ENCODE assay signal across 6 mouse cellular contexts in the genomic region with DNA sequence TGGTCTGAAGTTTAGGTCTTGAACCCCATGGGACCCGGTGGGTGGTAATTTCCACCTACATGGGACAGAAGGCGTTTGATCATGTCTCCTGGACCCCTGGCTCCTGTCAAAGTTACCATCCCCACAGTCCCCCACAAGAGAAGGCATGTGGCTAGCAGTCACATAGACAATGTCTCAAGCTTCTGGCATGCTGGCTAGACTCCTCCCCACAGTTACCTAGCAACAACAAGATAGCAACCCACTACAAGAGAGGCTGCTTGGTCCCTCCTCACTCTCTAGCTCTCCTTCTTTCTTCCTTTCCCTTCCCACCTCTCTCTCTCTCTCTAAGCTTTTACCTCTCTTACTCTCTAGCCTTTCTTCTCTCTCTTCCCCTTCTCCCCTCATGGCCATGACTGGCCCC.
A peak's percentile ranks its signal among the peaks of the same experiment; 100 is the strongest.
DNase-seq lines count a peak whose midpoint lies in the region; ATAC-seq lines count a peak whose summit lies in the region.
"Not testable (repeated sequence)": the region's sequence is repeated elsewhere in the genome, so short reads cannot be mapped to it uniquely, and the experiment has no call there.

No protein-coding gene starts in this region.

- not testable (repeated sequence) for H3K4me3 ChIP-seq in forebrain, embryonic 14.5 days (ENCODE audit: low read depth, low read length); hindbrain, embryonic 10.5 days; neural tube, embryonic 12.5 days

- H3K4me1 ChIP-seq in forebrain, embryonic 14.5 days (ENCODE audit: control insufficient read depth, insufficient read depth, low read length); neural tube, embryonic 12.5 days: not testable (repeated sequence)
- peaks cover 40% of the 10 kb centered on the region for H3K4me1 ChIP-seq in hindbrain, embryonic 10.5 days (replicated peaks)

- H3K27ac ChIP-seq in forebrain, embryonic 14.5 days (ENCODE audit: low read depth, low read length); neural tube, embryonic 12.5 days: not testable (repeated sequence)
- H3K27ac ChIP-seq in hindbrain, embryonic 10.5 days, result peak overlapping the region; percentile 59; the same call in 1 of the 2 replicates

- not testable (repeated sequence) for H3K4me2 ChIP-seq in forebrain, embryonic 14.5 days (ENCODE audit: low read length); neural tube, embryonic 12.5 days (replicated peaks)

- not testable (repeated sequence) for H3K36me3 ChIP-seq in forebrain, embryonic 14.5 days (ENCODE audit: control insufficient read depth, insufficient read depth, low read length); hindbrain, embryonic 10.5 days; neural tube, embryonic 12.5 days

- WGBS in forebrain, embryonic 14.5 days, result 78% methylated on average over 2 of the region's 2 CpGs
- 55% methylated on average over 2 of the region's 2 CpGs for WGBS in hindbrain, embryonic 10.5 days
- WGBS in neural tube, embryonic 12.5 days, result 61% methylated on average over 2 of the region's 2 CpGs

- peak; percentile 22; the same call in 1 of the 2 replicates for ATAC-seq in forebrain, embryonic 14.5 days
- ATAC-seq in neural tube, embryonic 12.5 days (ENCODE audit: low FRiP score, low read depth), result 0 out of 2 replicates have a peak, but pooled peaks have one; percentile 31

- not testable (repeated sequence) for H3K9ac ChIP-seq in forebrain, embryonic 14.5 days (ENCODE audit: low read length); neural tube, embryonic 12.5 days

- H3K9me3 ChIP-seq in forebrain, embryonic 14.5 days (replicated peaks; ENCODE audit: control insufficient read depth, low read length); hindbrain, embryonic 10.5 days; neural tube, embryonic 12.5 days: not testable (repeated sequence)

- H3K27me3 ChIP-seq in forebrain, embryonic 14.5 days (replicated peaks; ENCODE audit: control insufficient read depth, insufficient read depth, low read length); hindbrain, embryonic 10.5 days (ENCODE audit: insufficient read depth, poor library complexity, severe bottlenecking); neural tube, embryonic 12.5 days (replicated peaks): not testable (repeated sequence)

- peak; percentile 29 for DNase-seq in adrenal gland, postnatal 14 days
- DNase-seq in embryo, embryonic 10.5 days (ENCODE audit: low spot score), result peak; percentile 41
- DNase-seq in forebrain, embryonic 14.5 days (ENCODE audit: low spot score), result peak; percentile 36
- peak; percentile 28 for DNase-seq in hindbrain, embryonic 10.5 days (ENCODE audit: low spot score)
- DNase-seq in layer of hippocampus, adult 9-11 months, result peak; percentile 29
